Mouse (Mus musculus): Measurements from ENCODE around the gene Mrpl38.
A peak's percentile ranks its signal among the peaks of the same experiment; 100 is the strongest.

- peak; percentile 52 for TF ChIP-seq CTCF (IDR thresholded peaks at IDR 0.05; ENCODE audit: low read depth)
- no peak for TF ChIP-seq EP300 (IDR thresholded peaks at IDR 0.05; ENCODE audit: low read depth)
These were observed 52.1 kb downstream of the Mrpl38 start, which contains the start of gene Wbp2 for GRCm38 (mm10) chr11:116086258-116087193.
